Mouse (Mus musculus) kidney, adult 10 weeks (tissue): ENCODE data around the gene Galnt2. TPM values are rescaled to one million over a fixed set of nuclear protein-coding genes. Genes with fewer than 3 reads are reported as not detected.

Source experiments
- polyA plus RNA-seq: library from polyadenylated mRNA; stranded (reverse); fragments of 350-450 nt; fragmentation: Illumina TruSeq; extraction: RNeasy Lipid Tissue Mini Kit (QIAGEN cat#74804); gene quantifications from one replicate; pipeline ENCODE4 v1.2.3, GENCODE M21; 2014; ENCODE audit warnings: low read depth, low replicate concordance

Gene Galnt2
- polyA plus RNA-seq, result 15.9 TPM

GRCm38 (mm10) chr8:124231176-124231484, at the start of gene Galnt2:
Gene Galnt2 (plus strand): TSS chr8:124231391.

Other genes with a start within 250 kb of the Galnt2 start
- gene Abcb10, start 248.3 kb upstream of the Galnt2 start, polyA plus RNA-seq, result 13.3 TPM
- gene Taf5l, start 210.0 kb upstream of the Galnt2 start, polyA plus RNA-seq, result 3.5 TPM
- 3.8 TPM for gene Urb2, start 209.9 kb upstream of the Galnt2 start, polyA plus RNA-seq
- 0.16 TPM for gene Pgbd5, start 208.3 kb downstream of the Galnt2 start, polyA plus RNA-seq